Mouse (Mus musculus): ENCODE data around the gene Hoxc8. TPM values are rescaled to one million over a fixed set of nuclear protein-coding genes. Genes with fewer than 3 reads are reported as not detected.

Hoxc8 gene
- polyA plus RNA-seq, 1 experiment: 2.6 TPM

DNA sequence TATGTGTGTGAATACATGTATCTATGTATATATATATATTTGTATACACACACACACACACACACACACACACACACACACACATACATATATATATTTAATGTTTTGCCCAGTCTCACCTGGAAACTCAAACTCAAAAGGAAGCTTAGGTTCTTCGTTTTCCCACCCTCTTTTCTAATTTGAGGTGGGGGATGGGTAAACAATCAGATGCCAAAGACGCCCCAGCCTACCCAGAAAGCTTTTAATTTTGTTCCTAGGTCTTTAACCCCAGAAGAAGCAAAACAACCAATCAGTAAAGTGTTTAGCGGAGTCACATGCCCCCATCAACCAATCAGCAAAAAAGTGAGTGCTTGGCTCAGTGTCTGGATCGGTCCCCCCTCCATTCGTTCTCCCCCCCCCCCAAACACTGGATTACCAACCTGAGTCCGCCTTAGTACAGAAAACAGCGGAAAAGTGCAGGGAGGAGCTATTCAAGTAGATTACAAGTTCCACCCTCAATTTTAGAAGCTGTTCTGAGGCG lies 30.6 kb downstream of the Hoxc8 start:
- TF ChIP-seq POLR2A (IDR thresholded peaks at IDR 0.05; ENCODE audit: borderline replicate concordance, control insufficient read depth, low read depth, low read length): no peak
- no peak for TF ChIP-seq CTCF (IDR thresholded peaks at IDR 0.05; ENCODE audit: control insufficient read depth, insufficient read depth, low read length)
- WGBS: 14% methylated on average over 8 of the region's 8 CpGs

DNA sequence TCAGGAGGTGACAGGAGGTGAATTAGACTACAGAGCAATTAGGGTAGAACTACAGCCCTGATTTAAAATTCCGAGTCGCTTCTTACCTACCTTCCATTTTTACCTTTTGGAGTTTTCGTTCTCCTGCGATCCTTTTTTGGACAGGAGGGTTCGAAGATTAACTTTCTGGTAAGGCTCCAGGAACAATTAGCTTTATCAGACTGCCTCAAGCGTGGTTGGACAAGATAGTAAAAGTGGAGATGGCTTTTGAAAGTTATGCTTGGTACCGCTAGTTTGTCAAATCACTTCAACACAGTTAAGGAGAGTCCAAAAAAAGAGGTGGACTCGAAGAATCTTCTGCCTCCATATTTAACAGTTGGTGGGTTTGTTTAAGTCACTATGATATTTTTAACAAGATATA lies 31.1 kb downstream of the Hoxc8 start:
- TF ChIP-seq CTCF (IDR thresholded peaks at IDR 0.05; ENCODE audit: control insufficient read depth, insufficient read depth, low read length) (no peak), POLR2A (IDR thresholded peaks at IDR 0.05; ENCODE audit: borderline replicate concordance, control insufficient read depth, low read depth, low read length) (no peak)
- H3K4me1 ChIP-seq (ENCODE audit: control insufficient read depth, insufficient read depth, low read length): no peaks in the 10 kb centered on the region
- no peak overlapping the region for H3K27ac ChIP-seq (ENCODE audit: control insufficient read depth, insufficient read depth, low read depth, low read length, poor library complexity)
- H3K4me3 ChIP-seq (replicated peaks; ENCODE audit: control insufficient read depth, low read depth, low read length): no peak overlapping the region
- WGBS: 18% methylated on average over 8 of the region's 8 CpGs

More for the DNA sequence above, 30.6 kb downstream of the Hoxc8 start:
- Histone ChIP-seq H3K4me3 (replicated peaks; ENCODE audit: control insufficient read depth, low read depth, low read length) (no peak overlapping the region), H3K27ac (ENCODE audit: control insufficient read depth, insufficient read depth, low read depth, low read length, poor library complexity) (no peak overlapping the region), H3K4me1 (ENCODE audit: control insufficient read depth, insufficient read depth, low read length) (no peaks in the 10 kb centered on the region)

DNA sequence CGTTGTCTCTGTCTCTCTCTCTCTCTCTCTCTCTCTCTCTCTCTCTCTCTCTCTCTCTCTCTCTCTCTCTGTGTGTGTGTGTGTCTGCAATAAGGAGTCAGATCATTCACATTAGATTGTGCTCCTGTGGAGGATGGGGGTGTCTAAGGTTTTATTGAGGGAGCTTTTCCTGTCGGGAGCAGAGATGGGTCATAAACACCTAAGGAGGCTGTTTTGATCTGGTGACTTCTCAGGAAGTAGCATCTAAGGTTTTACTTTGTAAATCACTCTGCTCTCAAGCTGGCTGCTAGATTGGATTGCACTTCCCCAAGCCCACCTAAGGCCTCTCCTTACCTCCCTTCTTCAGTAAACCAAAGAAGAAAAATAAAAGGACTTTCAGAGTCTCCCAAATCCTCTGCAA lies 33.7 kb downstream of the Hoxc8 start:
- TF ChIP-seq POLR2A (IDR thresholded peaks at IDR 0.05; ENCODE audit: borderline replicate concordance, control insufficient read depth, low read depth, low read length): no peak
- no peak for TF ChIP-seq CTCF (IDR thresholded peaks at IDR 0.05; ENCODE audit: control insufficient read depth, insufficient read depth, low read length)
- H3K4me3 ChIP-seq (replicated peaks; ENCODE audit: control insufficient read depth, low read depth, low read length): no peak overlapping the region
- no peak overlapping the region for H3K27ac ChIP-seq (ENCODE audit: control insufficient read depth, insufficient read depth, low read depth, low read length, poor library complexity)
- 10% methylated on average over 2 of the region's 2 CpGs for WGBS
- no peaks in the 10 kb centered on the region for H3K4me1 ChIP-seq (ENCODE audit: control insufficient read depth, insufficient read depth, low read length)

DNA sequence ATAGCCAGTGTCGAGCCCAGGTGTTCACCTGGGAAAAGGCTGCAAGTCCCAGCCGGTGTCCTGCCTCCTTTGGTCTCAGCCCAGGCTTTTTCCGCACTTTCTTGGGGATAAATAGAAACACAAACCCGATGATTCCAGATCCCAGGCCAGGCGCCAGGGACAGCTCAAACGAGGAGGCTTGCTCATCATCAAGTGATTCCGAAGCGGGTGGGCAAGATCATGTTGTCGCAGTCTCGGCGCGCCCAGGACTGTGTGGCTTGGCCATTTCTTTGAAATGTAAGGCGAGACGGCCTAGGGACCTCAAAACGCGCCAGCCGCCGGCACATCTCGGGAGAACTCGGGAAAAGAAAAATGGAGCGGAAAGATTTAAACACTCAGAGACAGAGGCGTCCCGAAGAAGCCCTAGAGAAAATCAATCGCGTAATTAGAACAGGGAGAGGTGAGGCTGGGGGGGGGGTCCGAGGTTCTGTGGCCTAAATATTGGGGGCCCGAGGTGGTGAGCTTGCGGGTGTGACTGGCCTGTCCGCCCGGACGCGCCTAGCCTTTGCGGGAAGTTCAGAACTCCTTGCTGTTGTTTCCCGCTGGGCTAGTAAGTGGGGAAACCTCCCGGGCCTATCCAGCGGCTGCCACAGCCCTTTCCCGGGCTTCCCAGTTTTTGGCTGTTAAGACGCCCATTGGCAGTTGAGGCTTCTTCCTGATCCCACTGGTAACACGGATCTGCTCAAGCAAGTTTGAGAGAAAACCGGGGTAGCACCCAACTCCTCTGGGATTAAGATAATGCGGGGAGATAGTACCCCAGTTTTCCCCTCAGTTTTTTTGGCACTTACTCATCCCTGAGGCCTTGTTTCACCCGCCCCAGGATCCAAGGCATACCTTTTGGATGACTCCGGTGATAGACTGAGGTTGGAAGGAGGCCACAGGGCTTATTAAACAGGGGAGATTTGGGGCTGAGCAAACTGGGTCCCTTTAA lies 37.1 kb downstream of the Hoxc8 start:
- H3K27ac ChIP-seq (ENCODE audit: control insufficient read depth, insufficient read depth, low read depth, low read length, poor library complexity): no peak overlapping the region
- H3K4me1 ChIP-seq (ENCODE audit: control insufficient read depth, insufficient read depth, low read length): no peaks in the 10 kb centered on the region
- TF ChIP-seq POLR2A (IDR thresholded peaks at IDR 0.05; ENCODE audit: borderline replicate concordance, control insufficient read depth, low read depth, low read length) (no peak), CTCF (IDR thresholded peaks at IDR 0.05; ENCODE audit: control insufficient read depth, insufficient read depth, low read length) (no peak)
- WGBS: 10% methylated on average over 43 of the region's 43 CpGs
- no peak overlapping the region for H3K4me3 ChIP-seq (replicated peaks; ENCODE audit: control insufficient read depth, low read depth, low read length)

DNA sequence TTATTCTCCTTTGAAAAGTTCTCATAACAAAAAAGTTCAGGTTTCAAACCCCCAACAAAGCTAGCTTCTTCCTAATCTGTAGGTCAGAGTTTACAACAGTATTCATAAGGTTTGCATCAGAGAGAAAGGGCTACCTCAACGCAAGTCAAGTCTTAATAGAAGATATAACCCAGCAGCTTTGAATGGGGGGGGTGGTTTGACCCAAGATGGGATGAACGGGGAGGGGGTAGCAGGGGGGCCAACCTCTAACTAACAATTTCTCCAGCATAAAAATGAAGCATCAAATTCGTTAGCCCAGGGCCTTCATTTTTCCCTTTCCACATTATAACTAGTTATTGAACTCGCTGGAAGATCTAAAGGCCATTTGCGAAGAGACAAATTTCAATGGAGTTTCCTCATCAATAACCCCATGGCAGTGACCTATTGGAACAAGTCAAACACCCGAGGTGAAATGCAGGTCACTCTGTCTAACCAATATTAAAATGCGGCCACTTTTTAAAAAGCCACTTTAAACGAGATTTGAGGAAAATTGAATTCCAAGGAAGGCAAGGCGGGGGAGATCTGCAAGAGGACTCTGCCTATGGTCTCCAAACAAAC lies 38.6 kb downstream of the Hoxc8 start:
- H3K4me1 ChIP-seq (ENCODE audit: control insufficient read depth, insufficient read depth, low read length): no peaks in the 10 kb centered on the region
- TF ChIP-seq CTCF (IDR thresholded peaks at IDR 0.05; ENCODE audit: control insufficient read depth, insufficient read depth, low read length) (no peak), POLR2A (IDR thresholded peaks at IDR 0.05; ENCODE audit: borderline replicate concordance, control insufficient read depth, low read depth, low read length) (no peak)
- H3K27ac ChIP-seq (ENCODE audit: control insufficient read depth, insufficient read depth, low read depth, low read length, poor library complexity): no peak overlapping the region
- WGBS: 50% methylated on average over 9 of the region's 9 CpGs
- no peak overlapping the region for H3K4me3 ChIP-seq (replicated peaks; ENCODE audit: control insufficient read depth, low read depth, low read length)

DNA sequence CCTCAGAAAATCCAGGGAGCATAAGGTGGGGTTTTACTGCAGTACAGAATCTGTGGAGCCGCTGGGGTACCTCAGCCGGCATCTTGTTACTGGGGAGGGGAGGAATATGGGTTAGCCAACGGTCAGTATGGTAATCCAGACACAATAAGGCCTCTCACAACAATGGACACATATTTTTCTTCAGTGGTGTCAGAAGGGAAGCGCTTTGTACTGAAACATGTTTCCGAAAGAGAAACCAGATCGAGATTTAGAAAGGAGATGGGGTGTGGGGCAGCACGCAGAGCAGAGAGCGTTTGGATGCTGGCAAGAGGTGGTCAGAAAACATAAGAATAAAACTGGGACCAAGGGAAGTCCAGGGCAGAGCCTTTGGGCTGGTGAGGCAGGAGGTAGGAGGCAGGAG lies 39.7 kb downstream of the Hoxc8 start:
- H3K4me3 ChIP-seq (replicated peaks; ENCODE audit: control insufficient read depth, low read depth, low read length): no peak overlapping the region
- TF ChIP-seq POLR2A (IDR thresholded peaks at IDR 0.05; ENCODE audit: borderline replicate concordance, control insufficient read depth, low read depth, low read length) (no peak), CTCF (IDR thresholded peaks at IDR 0.05; ENCODE audit: control insufficient read depth, insufficient read depth, low read length) (no peak)
- H3K27ac ChIP-seq (ENCODE audit: control insufficient read depth, insufficient read depth, low read depth, low read length, poor library complexity): no peak overlapping the region
- no peaks in the 10 kb centered on the region for H3K4me1 ChIP-seq (ENCODE audit: control insufficient read depth, insufficient read depth, low read length)
- WGBS: 16% methylated on average over 8 of the region's 8 CpGs

DNA sequence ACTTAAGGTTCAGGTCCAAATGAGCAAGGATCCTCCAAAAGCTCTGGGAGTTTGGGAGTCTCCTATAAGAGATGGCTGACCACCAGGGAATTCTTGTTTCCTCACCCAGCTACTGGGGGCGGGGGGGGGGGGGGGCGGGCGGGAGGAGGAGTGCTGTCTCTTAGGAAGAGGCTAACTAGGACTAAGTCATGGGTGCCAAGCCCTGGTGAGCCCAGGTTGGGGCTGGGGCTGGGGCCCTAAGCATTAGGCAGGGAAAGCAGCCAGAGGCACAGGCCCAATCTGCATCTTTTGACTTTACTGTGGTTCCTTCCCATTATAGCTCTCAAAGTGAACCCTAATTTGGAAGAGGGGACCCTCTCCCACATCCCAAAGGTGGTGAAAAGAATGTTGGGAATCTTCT lies 41.8 kb downstream of the Hoxc8 start:
- 16% methylated on average over 3 of the region's 3 CpGs for WGBS
- TF ChIP-seq CTCF (IDR thresholded peaks at IDR 0.05; ENCODE audit: control insufficient read depth, insufficient read depth, low read length): no peak
- no peak for TF ChIP-seq POLR2A (IDR thresholded peaks at IDR 0.05; ENCODE audit: borderline replicate concordance, control insufficient read depth, low read depth, low read length)
- Histone ChIP-seq H3K4me1 (ENCODE audit: control insufficient read depth, insufficient read depth, low read length) (no peaks in the 10 kb centered on the region), H3K27ac (ENCODE audit: control insufficient read depth, insufficient read depth, low read depth, low read length, poor library complexity) (no peak overlapping the region), H3K4me3 (replicated peaks; ENCODE audit: control insufficient read depth, low read depth, low read length) (no peak overlapping the region)

All from bone marrow, adult 2 months (tissue).